Mouse (Mus musculus) spleen, postnatal 36 days (tissue): Measurements from ENCODE around the gene Brd1.
A peak's percentile ranks its signal among the peaks of the same experiment; 100 is the strongest.
"Not testable (repeated sequence)": the region's sequence is repeated elsewhere in the genome, so short reads cannot be mapped to it uniquely, and the experiment has no call there.

Experiments used
- DNase-seq, 2 experiments: peaks; one replicate each; pipeline ENCODE4 v3.0.0; 2022; ENCODE audit warnings: low spot score in 2 of 2, mixed read lengths in 1 of 2

The Brd1 gene

GRCm38 (mm10) chr15:88733834-88734571, at the start of gene Brd1:
Gene Brd1, minus strand, starts transcription at chr15:88734233.
- DNase-seq, result peak; percentile 81 to 83

GRCm38 (mm10) chr15:88774630-88775029, 40.6 kb upstream of the Brd1 start:
- not testable (repeated sequence) for DNase-seq

- no peak for DNase-seq
These were observed 34.5 kb upstream of the Brd1 start for GRCm38 (mm10) chr15:88768537-88768936.

GRCm38 (mm10) chr15:88766139-88766538, 32.1 kb upstream of the Brd1 start:
- not testable (repeated sequence) for DNase-seq

GRCm38 (mm10) chr15:88761551-88761950, 27.5 kb upstream of the Brd1 start:
- peak; percentile 11 to 45 for DNase-seq

- no peak for DNase-seq
These were observed 24.0 kb upstream of the Brd1 start for GRCm38 (mm10) chr15:88758061-88758460.

- DNase-seq, result no peak
These were observed 21.7 kb upstream of the Brd1 start for GRCm38 (mm10) chr15:88755761-88756160.

GRCm38 (mm10) chr15:88754896-88755295, 20.9 kb upstream of the Brd1 start:
- no peak for DNase-seq

- no peak for DNase-seq
These were observed 18.3 kb upstream of the Brd1 start for GRCm38 (mm10) chr15:88752403-88752733.

- peak; percentile 51 to 57 for DNase-seq
These were observed 17.8 kb upstream of the Brd1 start, which contains the start of gene Zbed4 for GRCm38 (mm10) chr15:88751564-88752402. Gene Zbed4, plus strand, starts transcription at chr15:88751660.

GRCm38 (mm10) chr15:88750677-88751563, 16.9 kb upstream of the Brd1 start:
- DNase-seq, result peak; percentile 99 to 100

- no peak for DNase-seq
These were observed 16.0 kb upstream of the Brd1 start for GRCm38 (mm10) chr15:88750032-88750431.

- not testable (repeated sequence) for DNase-seq
These were observed 15.6 kb upstream of the Brd1 start for GRCm38 (mm10) chr15:88749617-88750016.

GRCm38 (mm10) chr15:88745926-88746325, 11.9 kb upstream of the Brd1 start:
- DNase-seq, result no peak

- no peak for DNase-seq
These were observed 11.3 kb upstream of the Brd1 start for GRCm38 (mm10) chr15:88745347-88745746.

GRCm38 (mm10) chr15:88743371-88743770, 9.3 kb upstream of the Brd1 start:
- peak in 1 of 2 experiments; percentile 14 for DNase-seq

- no peak for DNase-seq
These were observed 7.3 kb upstream of the Brd1 start for GRCm38 (mm10) chr15:88741366-88741765.

- no peak for DNase-seq
These were observed 4.4 kb upstream of the Brd1 start for GRCm38 (mm10) chr15:88738466-88738865.

GRCm38 (mm10) chr15:88736166-88736565, 2.1 kb upstream of the Brd1 start:
- no peak for DNase-seq

GRCm38 (mm10) chr15:88733041-88733751, 837 bp downstream of the Brd1 start:
- peak; percentile 68 to 71 for DNase-seq

- peak in 1 of 2 experiments; percentile 14 for DNase-seq
These were observed 1.5 kb downstream of the Brd1 start for GRCm38 (mm10) chr15:88732405-88733020.
